Mouse (Mus musculus): Measurements from ENCODE around the gene Tma16.
A peak's percentile ranks its signal among the peaks of the same experiment; 100 is the strongest.

GRCm38 (mm10) chr8:66496998-66497577 lies 10.8 kb upstream of the Tma16 start:
- TF ChIP-seq CTCF (IDR thresholded peaks at IDR 0.05; ENCODE audit: low read depth) (peak; percentile 61), EP300 (IDR thresholded peaks at IDR 0.05; ENCODE audit: low read depth) (no peak)

Data from liver, embryonic 14.5 days (tissue).